Mouse (Mus musculus) intestine, embryonic 14.5 days (tissue): ENCODE data around the gene Ywhah. TPM values are rescaled to one million over a fixed set of nuclear protein-coding genes. Genes with fewer than 3 reads are reported as not detected.
A peak's percentile ranks its signal among the peaks of the same experiment; 100 is the strongest.
"Not testable (repeated sequence)": the region's sequence is repeated elsewhere in the genome, so short reads cannot be mapped to it uniquely, and the experiment has no call there.

ENCODE experiments used
- ATAC-seq: fragments of 200-750 bp; cut with Nextera tagmentation; replicated peaks from 2 replicates; pipeline ENCODE4 v1.8.0; 2017; ENCODE audit warnings: low read depth, moderate number of reproducible peaks, moderate TSS enrichment, moderate library complexity; ENCODE audit not compliant: low FRiP score, low TSS enrichment
- DNase-seq: peaks from one replicate; pipeline ENCODE4 v3.0.0-alpha.2; 2018; ENCODE audit warnings: low spot score
- H3K27ac ChIP-seq: fragments of 300-500 bp; sonication (generic); 2 replicates; pipeline ENCODE4 v1.5.1; 2014; ENCODE audit warnings: low read depth, mild to moderate bottlenecking, control low read depth
- H3K27me3 ChIP-seq: fragments of 300-500 bp; sonication (generic); replicated peaks from 2 replicates; pipeline ENCODE4 v1.6.1; 2014; ENCODE audit warnings: low read length, control low read depth; ENCODE audit not compliant: control insufficient read depth, insufficient read depth
- H3K36me3 ChIP-seq: fragments of 300-500 bp; sonication (generic); 2 replicates; pipeline ENCODE4 v1.6.1; 2014; ENCODE audit warnings: low read length, control low read depth; ENCODE audit not compliant: control insufficient read depth, insufficient read depth
- H3K4me1 ChIP-seq: fragments of 300-500 bp; sonication (generic); replicated peaks from 2 replicates; pipeline ENCODE4 v1.6.1; 2014; ENCODE audit warnings: low read length, control low read depth, mixed read lengths; ENCODE audit not compliant: control insufficient read depth, insufficient read depth
- H3K4me2 ChIP-seq: fragments of 300-500 bp; sonication (generic); 2 replicates; pipeline ENCODE4 v1.6.1; 2014; ENCODE audit warnings: low read length
- H3K4me3 ChIP-seq: fragments of 300-500 bp; sonication (generic); 2 replicates; pipeline ENCODE4 v1.5.1; 2014; ENCODE audit warnings: low read depth, low read length, control low read depth, mixed read lengths
- H3K9ac ChIP-seq: fragments of 300-500 bp; sonication (generic); 2 replicates; pipeline ENCODE4 v1.6.1; 2014; ENCODE audit warnings: mild to moderate bottlenecking, low read length
- H3K9me3 ChIP-seq: fragments of 300-500 bp; sonication (generic); 2 replicates; pipeline ENCODE4 v1.6.1; 2016; ENCODE audit warnings: low read length, control low read depth; ENCODE audit not compliant: control insufficient read depth
- WGBS: fragments of 180-500 bp; shearing (Covaris S2); extraction: QIAGEN DNeasy Blood & Tissue Kit; methylation state at CpG from one replicate; pipeline ENCODE4 v1.1.7; 2014; 5-methylcytosine and 5-hydroxymethylcytosine counted together
- polyA plus RNA-seq: library from polyadenylated mRNA; unstranded; fragments of >200 nt; fragmentation: Nextera tagmentation; extraction: Ambion mirVana; gene quantifications from 2 replicates; pipeline ENCODE4 v1.2.1, GENCODE M21; 2014

Ywhah gene
- polyA plus RNA-seq, 1 experiment from 2014 or later = 419 TPM

DNA sequence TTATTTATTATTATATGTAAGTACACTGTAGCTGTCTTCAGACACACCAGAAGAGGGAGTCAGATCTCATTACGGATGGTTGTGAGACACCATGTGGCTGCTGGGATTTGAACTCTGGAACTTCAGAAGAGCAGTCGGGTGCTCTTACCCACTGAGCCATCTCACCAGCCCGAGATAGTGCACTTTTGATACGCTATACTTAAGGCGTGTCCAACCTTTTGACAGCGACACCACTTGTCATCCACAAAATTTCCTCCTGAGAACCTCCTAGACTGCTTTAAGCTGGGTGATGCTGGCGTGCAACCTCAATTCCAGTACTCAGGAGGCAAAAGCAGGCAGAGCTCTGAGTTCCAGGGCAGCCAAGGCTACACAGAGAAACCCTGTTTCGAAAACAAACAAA is 15.0 kb downstream of the Ywhah start:
- whole genome bisulfite sequencing = 45% methylated on average over 8 of the region's 8 CpGs
- H3K9ac ChIP-seq, H3K27ac ChIP-seq, H3K4me1 ChIP-seq, DNase-seq, H3K27me3 ChIP-seq, H3K4me2 ChIP-seq, H3K9me3 ChIP-seq, H3K36me3 ChIP-seq, H3K4me3 ChIP-seq, ATAC-seq: not testable (repeated sequence)

DNA sequence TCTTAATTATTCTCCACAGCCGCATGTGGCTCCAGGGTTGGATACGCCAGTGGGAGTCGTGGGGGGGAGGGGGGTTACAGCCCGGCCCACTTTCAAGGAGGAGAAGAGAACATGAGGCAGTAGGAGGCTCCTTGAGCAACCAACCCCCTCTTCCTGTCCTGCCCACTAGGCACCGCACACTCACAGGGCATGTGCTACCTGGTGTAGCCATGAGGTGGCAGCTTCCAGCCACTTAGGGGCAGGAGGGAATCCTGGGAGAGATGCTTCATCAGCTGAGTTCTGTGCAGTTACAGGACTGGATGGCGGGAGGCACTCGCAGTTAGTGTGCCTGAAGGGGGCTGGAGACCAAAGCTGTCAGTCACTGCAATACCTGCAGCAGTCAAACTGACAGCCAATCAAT is 15.5 kb downstream of the Ywhah start:
- WGBS = 23% methylated on average over 7 of the region's 7 CpGs
- peaks cover 3% of the 10 kb centered on the region; the same call in 1 of the 2 replicates for H3K36me3 ChIP-seq
- DNase-seq = no peak
- no peak overlapping the region for H3K27ac ChIP-seq
- H3K4me3 ChIP-seq = no peak overlapping the region
- H3K4me2 ChIP-seq = no peak overlapping the region
- no peaks in the 10 kb centered on the region for H3K27me3 ChIP-seq
- H3K9ac ChIP-seq = no peak overlapping the region
- no peaks in the 10 kb centered on the region for H3K4me1 ChIP-seq
- ATAC-seq = 0 out of 2 replicates have a peak, but pooled peaks have one; percentile 53
- H3K9me3 ChIP-seq = no peaks in the 10 kb centered on the region

GRCm38 (mm10) chr5:33034916-33035315 is 16.3 kb downstream of the Ywhah start:
- Histone ChIP-seq H3K9me3 (no peaks in the 10 kb centered on the region), H3K9ac (no peak overlapping the region), H3K27ac (no peak overlapping the region), H3K4me3 (no peak overlapping the region), H3K4me2 (no peak overlapping the region), H3K36me3 (no peaks in the 10 kb centered on the region), H3K27me3 (no peaks in the 10 kb centered on the region), H3K4me1 (0 out of 2 replicates have a peak, but pooled peaks cover 3% of the 10 kb centered on the region)
- no peak for DNase-seq
- no peak for ATAC-seq
- WGBS = 52% methylated on average over 3 of the region's 3 CpGs

- H3K9me3 ChIP-seq = no peaks in the 10 kb centered on the region
- no peak overlapping the region for H3K9ac ChIP-seq
- H3K4me2 ChIP-seq = peak overlapping the region; percentile 48
- H3K36me3 ChIP-seq = no peaks in the 10 kb centered on the region
- H3K4me1 ChIP-seq = 0 out of 2 replicates have a peak, but pooled peaks cover 6% of the 10 kb centered on the region
- DNase-seq (no peak), ATAC-seq (0 out of 2 replicates have a peak, but pooled peaks have one; percentile 6)
- 45% methylated on average over 13 of the region's 13 CpGs for WGBS
- no peak overlapping the region for H3K4me3 ChIP-seq
- H3K27ac ChIP-seq = no peak overlapping the region
- no peaks in the 10 kb centered on the region for H3K27me3 ChIP-seq
Observed at GRCm38 (mm10) chr5:33038656-33039509, 20.3 kb downstream of the Ywhah start.

- H3K27me3 ChIP-seq = no peaks in the 10 kb centered on the region
- peak; percentile 21; the same call in 1 of the 2 replicates for ATAC-seq
- DNase-seq = peak; percentile 92
- no peaks in the 10 kb centered on the region for H3K36me3 ChIP-seq
- H3K4me3 ChIP-seq = no peak overlapping the region
- 0 out of 2 replicates have a peak, but pooled peaks cover 6% of the 10 kb centered on the region for H3K4me1 ChIP-seq
- no peaks in the 10 kb centered on the region for H3K9me3 ChIP-seq
- H3K27ac ChIP-seq = no peak overlapping the region
- WGBS = 4% methylated on average over 13 of the region's 13 CpGs
- peak overlapping the region; percentile 48 for H3K4me2 ChIP-seq
- 0 out of 2 replicates have a peak overlapping the region, but pooled peaks have one; percentile 11 for H3K9ac ChIP-seq
Observed at GRCm38 (mm10) chr5:33039510-33039911, 20.9 kb downstream of the Ywhah start.

DNA sequence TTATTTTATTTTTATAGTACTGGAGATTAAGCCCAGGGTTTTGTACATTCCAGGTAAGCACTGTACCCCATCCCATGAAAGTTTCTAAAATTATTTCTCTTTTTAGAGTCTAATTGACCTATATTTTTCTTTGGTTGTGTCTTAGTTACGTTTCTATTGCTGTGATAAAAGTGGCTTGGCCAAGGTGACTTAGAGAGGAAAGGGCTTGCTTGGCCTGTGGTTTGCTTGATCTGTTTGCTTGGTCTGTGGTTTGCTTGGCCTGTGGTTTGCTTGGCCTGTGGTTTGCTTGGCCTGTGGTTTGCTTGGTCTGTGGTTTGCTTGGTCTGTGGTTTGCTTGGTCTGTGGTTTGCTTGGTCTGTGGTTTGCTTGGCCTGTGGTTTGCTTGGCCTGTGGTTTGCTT is 22.1 kb downstream of the Ywhah start:
- not testable (repeated sequence) for H3K36me3 ChIP-seq, H3K9ac ChIP-seq, H3K9me3 ChIP-seq, H3K4me3 ChIP-seq, H3K4me1 ChIP-seq, DNase-seq, H3K27me3 ChIP-seq, H3K4me2 ChIP-seq, H3K27ac ChIP-seq, ATAC-seq
- 81% methylated on average over 1 of the region's 1 CpGs for WGBS

- H3K4me2 ChIP-seq = no peak overlapping the region
- H3K9me3 ChIP-seq = no peaks in the 10 kb centered on the region
- no peaks in the 10 kb centered on the region for H3K27me3 ChIP-seq
- H3K4me1 ChIP-seq = 0 out of 2 replicates have a peak, but pooled peaks cover 6% of the 10 kb centered on the region
- ATAC-seq = peak; percentile 45; the same call in 1 of the 2 replicates
- peak; percentile 68 for DNase-seq
- H3K27ac ChIP-seq = no peak overlapping the region
- no peak overlapping the region for H3K4me3 ChIP-seq
- no peaks in the 10 kb centered on the region for H3K36me3 ChIP-seq
- no peak overlapping the region for H3K9ac ChIP-seq
- 33% methylated on average over 10 of the region's 10 CpGs for WGBS
Observed at GRCm38 (mm10) chr5:33043397-33043796, 24.8 kb downstream of the Ywhah start.

DNA sequence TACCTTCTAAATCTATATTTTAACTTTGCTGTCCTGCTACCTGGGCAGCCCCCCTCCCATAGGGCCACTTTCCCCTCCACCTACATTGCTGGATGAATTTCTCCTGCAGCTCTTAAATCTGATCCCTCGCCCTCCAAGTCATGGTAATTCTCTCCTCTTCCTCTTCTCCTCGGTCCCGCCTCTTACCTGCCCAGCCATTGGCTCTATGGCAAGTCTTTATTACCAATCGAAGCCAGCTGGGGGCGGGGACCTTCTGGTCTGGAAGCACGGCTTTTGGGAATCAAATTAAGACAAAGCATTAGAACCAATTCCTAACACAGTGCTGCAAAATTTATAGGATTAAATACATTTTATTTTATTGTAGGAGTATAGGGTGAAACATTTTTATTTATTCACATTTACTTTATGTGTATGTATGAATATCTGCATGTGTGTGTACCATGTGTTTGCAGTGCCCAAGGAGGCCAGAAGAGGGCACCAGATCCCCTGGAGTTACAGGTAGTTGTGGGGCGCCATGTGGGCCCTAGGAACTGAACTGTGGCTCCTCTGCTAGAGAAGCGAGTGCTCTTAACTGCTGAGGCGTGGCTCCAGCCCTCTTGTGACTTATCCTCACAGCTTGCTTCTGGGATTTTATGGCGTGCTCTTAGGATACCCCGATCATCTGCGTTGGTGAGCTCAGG is 26.2 kb downstream of the Ywhah start:
- Histone ChIP-seq H3K4me1 (0 out of 2 replicates have a peak, but pooled peaks cover 4% of the 10 kb centered on the region), H3K4me2 (no peak overlapping the region), H3K36me3 (no peaks in the 10 kb centered on the region), H3K27ac (no peak overlapping the region), H3K9me3 (no peaks in the 10 kb centered on the region), H3K27me3 (no peaks in the 10 kb centered on the region), H3K4me3 (no peak overlapping the region), H3K9ac (no peak overlapping the region)
- DNase-seq (no peak), ATAC-seq (no peak)
- WGBS = 93% methylated on average over 12 of the region's 12 CpGs
